Mouse (Mus musculus): ENCODE data around the gene Dab2. TPM values are rescaled to one million over a fixed set of nuclear protein-coding genes. Genes with fewer than 3 reads are reported as not detected.

Gene Dab2
- polyA plus RNA-seq, 1 experiment from 2014 or later: 81.5 TPM

- no peak overlapping the region for H3K4me2 ChIP-seq (ENCODE audit: low read depth, low read length)
- H3K36me3 ChIP-seq (replicated peaks; ENCODE audit: control insufficient read depth, insufficient read depth, low read depth, low read length): no peaks in the 10 kb centered on the region
- DNase-seq (ENCODE audit: low spot score): no peak
- no peak for ATAC-seq (replicated peaks; ENCODE audit: insufficient number of reproducible peaks, low FRiP score, low TSS enrichment, low read depth)
- H3K4me3 ChIP-seq (ENCODE audit: low read depth, low read length): no peak overlapping the region
- no peak overlapping the region for H3K9ac ChIP-seq (replicated peaks; ENCODE audit: low read length)
- no peaks in the 10 kb centered on the region for H3K9me3 ChIP-seq (replicated peaks; ENCODE audit: control insufficient read depth, low read length)
- no peaks in the 10 kb centered on the region for H3K4me1 ChIP-seq (ENCODE audit: control insufficient read depth, insufficient read depth, low read length)
- WGBS: 98% methylated on average over 4 of the region's 4 CpGs
- H3K27me3 ChIP-seq (ENCODE audit: control insufficient read depth, insufficient read depth, low read length): no peaks in the 10 kb centered on the region
- H3K27ac ChIP-seq (replicated peaks; ENCODE audit: low read depth, low read length): no peak overlapping the region
Measured at GRCm38 (mm10) chr15:6398211-6398610, 98.6 kb downstream of the Dab2 start.

GRCm38 (mm10) chr15:6398881-6399280, 99.3 kb downstream of the Dab2 start:
- Histone ChIP-seq H3K4me1 (ENCODE audit: control insufficient read depth, insufficient read depth, low read length) (no peaks in the 10 kb centered on the region), H3K4me3 (ENCODE audit: low read depth, low read length) (no peak overlapping the region), H3K9me3 (replicated peaks; ENCODE audit: control insufficient read depth, low read length) (no peaks in the 10 kb centered on the region), H3K27ac (replicated peaks; ENCODE audit: low read depth, low read length) (no peak overlapping the region), H3K36me3 (replicated peaks; ENCODE audit: control insufficient read depth, insufficient read depth, low read depth, low read length) (no peaks in the 10 kb centered on the region), H3K9ac (replicated peaks; ENCODE audit: low read length) (no peak overlapping the region), H3K27me3 (ENCODE audit: control insufficient read depth, insufficient read depth, low read length) (no peaks in the 10 kb centered on the region), H3K4me2 (ENCODE audit: low read depth, low read length) (no peak overlapping the region)
- DNase-seq (ENCODE audit: low spot score) (no peak), ATAC-seq (replicated peaks; ENCODE audit: insufficient number of reproducible peaks, low FRiP score, low TSS enrichment, low read depth) (no peak)
- whole genome bisulfite sequencing: 82% methylated on average over 6 of the region's 6 CpGs

- no peak overlapping the region for H3K9ac ChIP-seq (replicated peaks; ENCODE audit: low read length)
- no peak overlapping the region for H3K27ac ChIP-seq (replicated peaks; ENCODE audit: low read depth, low read length)
- H3K27me3 ChIP-seq (ENCODE audit: control insufficient read depth, insufficient read depth, low read length): no peaks in the 10 kb centered on the region
- DNase-seq (ENCODE audit: low spot score): no peak
- H3K36me3 ChIP-seq (replicated peaks; ENCODE audit: control insufficient read depth, insufficient read depth, low read depth, low read length): no peaks in the 10 kb centered on the region
- no peak overlapping the region for H3K4me2 ChIP-seq (ENCODE audit: low read depth, low read length)
- no peaks in the 10 kb centered on the region for H3K4me1 ChIP-seq (ENCODE audit: control insufficient read depth, insufficient read depth, low read length)
- ATAC-seq (replicated peaks; ENCODE audit: insufficient number of reproducible peaks, low FRiP score, low TSS enrichment, low read depth): no peak
- H3K9me3 ChIP-seq (replicated peaks; ENCODE audit: control insufficient read depth, low read length): no peaks in the 10 kb centered on the region
- 84% methylated on average over 8 of the region's 8 CpGs for WGBS
- H3K4me3 ChIP-seq (ENCODE audit: low read depth, low read length): no peak overlapping the region
Measured at GRCm38 (mm10) chr15:6400115-6400514, 100.5 kb downstream of the Dab2 start.

GRCm38 (mm10) chr15:6402433-6402832, 102.8 kb downstream of the Dab2 start:
- Histone ChIP-seq H3K27me3 (ENCODE audit: control insufficient read depth, insufficient read depth, low read length) (no peaks in the 10 kb centered on the region), H3K4me2 (ENCODE audit: low read depth, low read length) (no peak overlapping the region), H3K9me3 (replicated peaks; ENCODE audit: control insufficient read depth, low read length) (no peaks in the 10 kb centered on the region), H3K9ac (replicated peaks; ENCODE audit: low read length) (no peak overlapping the region), H3K27ac (replicated peaks; ENCODE audit: low read depth, low read length) (no peak overlapping the region), H3K4me3 (ENCODE audit: low read depth, low read length) (no peak overlapping the region), H3K36me3 (replicated peaks; ENCODE audit: control insufficient read depth, insufficient read depth, low read depth, low read length) (no peaks in the 10 kb centered on the region), H3K4me1 (ENCODE audit: control insufficient read depth, insufficient read depth, low read length) (no peaks in the 10 kb centered on the region)
- DNase-seq (ENCODE audit: low spot score) (no peak), ATAC-seq (replicated peaks; ENCODE audit: insufficient number of reproducible peaks, low FRiP score, low TSS enrichment, low read depth) (no peak)
- WGBS: 83% methylated on average over 2 of the region's 2 CpGs

GRCm38 (mm10) chr15:6404172-6404571, 104.6 kb downstream of the Dab2 start:
- Histone ChIP-seq H3K4me2 (ENCODE audit: low read depth, low read length) (no peak overlapping the region), H3K9me3 (replicated peaks; ENCODE audit: control insufficient read depth, low read length) (no peaks in the 10 kb centered on the region), H3K4me1 (ENCODE audit: control insufficient read depth, insufficient read depth, low read length) (no peaks in the 10 kb centered on the region), H3K36me3 (replicated peaks; ENCODE audit: control insufficient read depth, insufficient read depth, low read depth, low read length) (no peaks in the 10 kb centered on the region), H3K27me3 (ENCODE audit: control insufficient read depth, insufficient read depth, low read length) (no peaks in the 10 kb centered on the region), H3K4me3 (ENCODE audit: low read depth, low read length) (no peak overlapping the region), H3K9ac (replicated peaks; ENCODE audit: low read length) (no peak overlapping the region), H3K27ac (replicated peaks; ENCODE audit: low read depth, low read length) (no peak overlapping the region)
- no peak for DNase-seq (ENCODE audit: low spot score)
- WGBS: 81% methylated on average over 5 of the region's 5 CpGs
- no peak for ATAC-seq (replicated peaks; ENCODE audit: insufficient number of reproducible peaks, low FRiP score, low TSS enrichment, low read depth)

- Histone ChIP-seq H3K9ac (replicated peaks; ENCODE audit: low read length) (no peak overlapping the region), H3K4me3 (ENCODE audit: low read depth, low read length) (no peak overlapping the region), H3K27ac (replicated peaks; ENCODE audit: low read depth, low read length) (no peak overlapping the region), H3K27me3 (ENCODE audit: control insufficient read depth, insufficient read depth, low read length) (no peaks in the 10 kb centered on the region), H3K9me3 (replicated peaks; ENCODE audit: control insufficient read depth, low read length) (no peaks in the 10 kb centered on the region), H3K36me3 (replicated peaks; ENCODE audit: control insufficient read depth, insufficient read depth, low read depth, low read length) (no peaks in the 10 kb centered on the region), H3K4me1 (ENCODE audit: control insufficient read depth, insufficient read depth, low read length) (no peaks in the 10 kb centered on the region), H3K4me2 (ENCODE audit: low read depth, low read length) (no peak overlapping the region)
- DNase-seq (ENCODE audit: low spot score) (no peak), ATAC-seq (replicated peaks; ENCODE audit: insufficient number of reproducible peaks, low FRiP score, low TSS enrichment, low read depth) (no peak)
- WGBS: 86% methylated on average over 6 of the region's 6 CpGs
Measured at GRCm38 (mm10) chr15:6406771-6407170, 107.2 kb downstream of the Dab2 start.

GRCm38 (mm10) chr15:6409031-6409430, 109.4 kb downstream of the Dab2 start:
- no peak overlapping the region for H3K4me3 ChIP-seq (ENCODE audit: low read depth, low read length)
- H3K27ac ChIP-seq (replicated peaks; ENCODE audit: low read depth, low read length): no peak overlapping the region
- 84% methylated on average over 8 of the region's 8 CpGs for WGBS
- no peak overlapping the region for H3K4me2 ChIP-seq (ENCODE audit: low read depth, low read length)
- ATAC-seq (replicated peaks; ENCODE audit: insufficient number of reproducible peaks, low FRiP score, low TSS enrichment, low read depth) (no peak), DNase-seq (ENCODE audit: low spot score) (no peak)
- H3K27me3 ChIP-seq (ENCODE audit: control insufficient read depth, insufficient read depth, low read length): no peaks in the 10 kb centered on the region
- H3K9ac ChIP-seq (replicated peaks; ENCODE audit: low read length): no peak overlapping the region
- no peaks in the 10 kb centered on the region for H3K4me1 ChIP-seq (ENCODE audit: control insufficient read depth, insufficient read depth, low read length)
- no peaks in the 10 kb centered on the region for H3K9me3 ChIP-seq (replicated peaks; ENCODE audit: control insufficient read depth, low read length)
- no peaks in the 10 kb centered on the region for H3K36me3 ChIP-seq (replicated peaks; ENCODE audit: control insufficient read depth, insufficient read depth, low read depth, low read length)

GRCm38 (mm10) chr15:6410161-6410560, 110.6 kb downstream of the Dab2 start:
- Histone ChIP-seq H3K36me3 (replicated peaks; ENCODE audit: control insufficient read depth, insufficient read depth, low read depth, low read length) (no peaks in the 10 kb centered on the region), H3K4me2 (ENCODE audit: low read depth, low read length) (no peak overlapping the region)
- 92% methylated on average over 3 of the region's 3 CpGs for WGBS

More at GRCm38 (mm10) chr15:6410161-6410560, 110.6 kb downstream of the Dab2 start:
- Histone ChIP-seq H3K4me1 (ENCODE audit: control insufficient read depth, insufficient read depth, low read length) (no peaks in the 10 kb centered on the region), H3K27ac (replicated peaks; ENCODE audit: low read depth, low read length) (no peak overlapping the region), H3K27me3 (ENCODE audit: control insufficient read depth, insufficient read depth, low read length) (no peaks in the 10 kb centered on the region), H3K4me3 (ENCODE audit: low read depth, low read length) (no peak overlapping the region), H3K9ac (replicated peaks; ENCODE audit: low read length) (no peak overlapping the region), H3K9me3 (replicated peaks; ENCODE audit: control insufficient read depth, low read length) (no peaks in the 10 kb centered on the region)
- ATAC-seq (replicated peaks; ENCODE audit: insufficient number of reproducible peaks, low FRiP score, low TSS enrichment, low read depth): no peak
- no peak for DNase-seq (ENCODE audit: low spot score)

All from embryonic facial prominence, embryonic 11.5 days (tissue).